8 mouse cellular contexts compared by ENCODE assay signal in the genomic region with DNA sequence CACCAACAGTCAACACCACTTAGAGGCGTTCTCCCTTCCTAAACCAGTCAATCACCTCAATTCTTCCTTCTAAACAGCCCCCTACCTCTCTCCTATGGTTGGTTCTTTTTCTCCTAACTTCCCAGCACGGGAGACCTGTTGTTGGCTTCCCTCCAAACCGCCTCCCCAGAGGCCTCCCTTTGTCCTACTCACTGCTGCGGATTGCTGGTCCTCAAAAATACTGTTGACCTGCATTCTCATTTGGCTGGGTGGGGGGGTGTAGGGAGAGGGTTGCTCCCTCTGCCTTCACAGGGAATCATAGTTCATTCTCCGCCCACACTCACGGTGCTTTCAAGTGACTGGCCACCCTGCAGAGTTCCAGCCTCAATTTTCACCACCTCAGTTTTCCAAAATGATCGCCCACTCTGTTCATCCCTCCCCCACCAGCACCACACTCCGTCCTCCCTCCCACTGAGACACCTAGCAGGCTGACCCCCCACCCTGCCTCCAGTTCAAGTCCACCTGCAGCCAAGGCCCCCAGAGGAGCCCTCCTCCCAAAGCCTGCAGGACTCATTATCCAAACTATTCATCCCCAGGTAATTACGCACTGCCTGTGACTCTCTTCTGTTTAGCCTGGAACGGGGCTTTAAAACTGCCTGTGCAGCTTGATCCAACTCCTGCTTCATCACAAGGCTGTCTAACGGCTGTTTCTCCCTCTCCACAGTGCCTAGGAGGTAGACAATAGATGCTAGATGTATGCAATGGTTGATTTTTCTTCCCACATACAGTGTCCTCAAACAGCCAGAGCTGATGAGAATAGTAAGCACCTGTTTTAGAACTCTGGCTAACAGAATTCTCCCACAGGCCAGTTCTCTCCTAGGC. TPM values are rescaled to one million over a fixed set of nuclear protein-coding genes. Genes with fewer than 3 reads are reported as not detected.
DNase-seq lines count a peak whose midpoint lies in the region; ATAC-seq and TF ChIP-seq lines count a peak whose summit lies in the region.

No protein-coding gene starts in this region.

- ATAC-seq in cerebellum, adult (ENCODE audit: insufficient number of reproducible peaks, low FRiP score, low TSS enrichment), result peak; percentile 4; the same call in 1 of the 2 replicates
- no peak for ATAC-seq in hindbrain, postnatal 0 days
- ATAC-seq in liver, embryonic 11.5 days (replicated peaks; ENCODE audit: low FRiP score), result no peak
- ATAC-seq in megakaryocyte-erythroid progenitor cell, adult 5-6 weeks (replicated peaks; ENCODE audit: low FRiP score, low TSS enrichment, poor library complexity, severe bottlenecking), result no peak

- peak overlapping the region; percentile 88 for H3K27ac ChIP-seq in forebrain, embryonic 10.5 days
- H3K27ac ChIP-seq in hindbrain, postnatal 0 days, result peak overlapping the region; percentile 79
- H3K27ac ChIP-seq in liver, embryonic 11.5 days (ENCODE audit: low read depth, low read length), result peak overlapping the region; percentile 13; the same call in 1 of the 2 replicates

- WGBS in forebrain, embryonic 10.5 days, result 7% methylated on average over 11 of the region's 11 CpGs
- 19% methylated on average over 11 of the region's 11 CpGs for WGBS in hindbrain, postnatal 0 days
- 32% methylated on average over 11 of the region's 11 CpGs for WGBS in liver, embryonic 11.5 days

- H3K27me3 ChIP-seq in forebrain, embryonic 10.5 days (ENCODE audit: poor library complexity, severe bottlenecking), result peaks cover 51% of the 10 kb centered on the region
- no peaks in the 10 kb centered on the region for H3K27me3 ChIP-seq in hindbrain, postnatal 0 days (ENCODE audit: insufficient read depth, low read length)
- H3K27me3 ChIP-seq in liver, embryonic 11.5 days (replicated peaks; ENCODE audit: control insufficient read depth, insufficient read depth, low read length), result peaks cover 41% of the 10 kb centered on the region

- H3K4me3 ChIP-seq in forebrain, embryonic 10.5 days, result peak overlapping the region; percentile 62
- peak overlapping the region; percentile 50; the same call in 1 of the 2 replicates for H3K4me3 ChIP-seq in hindbrain, postnatal 0 days (ENCODE audit: low read length)
- 0 out of 2 replicates have a peak overlapping the region, but pooled peaks have one; percentile 51 for H3K4me3 ChIP-seq in liver, embryonic 11.5 days (ENCODE audit: low read depth, low read length)

- H3K4me1 ChIP-seq in forebrain, embryonic 10.5 days, result peaks cover 67% of the 10 kb centered on the region
- H3K4me1 ChIP-seq in hindbrain, postnatal 0 days (ENCODE audit: insufficient read depth, low read length), result peaks cover 36% of the 10 kb centered on the region
- H3K4me1 ChIP-seq in liver, embryonic 11.5 days (replicated peaks; ENCODE audit: control insufficient read depth, insufficient read depth, low read length), result peaks cover 10% of the 10 kb centered on the region

- DNase-seq in cerebellum, postnatal 4 days (ENCODE audit: low spot score in 2 of 2), result no peak
- DNase-seq in ZHBTc4 (ENCODE audit: low read depth, low spot score), result peak; percentile 35
- DNase-seq in forebrain, embryonic 10.5 days (ENCODE audit: extremely low spot score, low spot score), result no peak
- DNase-seq in hindbrain, postnatal 0 days (ENCODE audit: low spot score), result peak; percentile 37
- DNase-seq in liver, embryonic 11.5 days (ENCODE audit: low spot score), result no peak
- DNase-seq in retina, embryonic 14.5 days (ENCODE audit: low spot score), result peak; percentile 84

- no peak for TF ChIP-seq CTCF in hindbrain, postnatal 0 days (IDR thresholded peaks at IDR 0.05; ENCODE audit: low read depth)

- peak overlapping the region; percentile 98 for H3K4me2 ChIP-seq in hindbrain, postnatal 0 days (ENCODE audit: low read depth, low read length)
- peak overlapping the region; percentile 62 for H3K4me2 ChIP-seq in liver, embryonic 11.5 days

- H3K9me3 ChIP-seq in forebrain, embryonic 10.5 days, result no peaks in the 10 kb centered on the region
- H3K9me3 ChIP-seq in hindbrain, postnatal 0 days (ENCODE audit: low read length), result no peaks in the 10 kb centered on the region
- no peaks in the 10 kb centered on the region for H3K9me3 ChIP-seq in liver, embryonic 11.5 days (ENCODE audit: control insufficient read depth, low read length)

- H3K9ac ChIP-seq in hindbrain, postnatal 0 days (replicated peaks; ENCODE audit: low read length), result peak overlapping the region; percentile 61; the same call in 1 of the 2 replicates
- H3K9ac ChIP-seq in liver, embryonic 11.5 days (ENCODE audit: low read depth, low read length), result peak overlapping the region; percentile 60

- H3K36me3 ChIP-seq in forebrain, embryonic 10.5 days (replicated peaks), result no peaks in the 10 kb centered on the region
- no peaks in the 10 kb centered on the region for H3K36me3 ChIP-seq in hindbrain, postnatal 0 days (ENCODE audit: insufficient read depth, low read length)
- no peaks in the 10 kb centered on the region for H3K36me3 ChIP-seq in liver, embryonic 11.5 days (ENCODE audit: control insufficient read depth, insufficient read depth, low read length)

RNA-seq across cellular contexts. Expression of a gene that starts 26.2 kb away (rescaled TPM):
- 19.9 and 21.2 TPM in 2 replicates for polyA plus RNA-seq in forebrain, embryonic 10.5 days (2016; fragmentation: Nextera tagmentation; extraction: Ambion mirVana)
- 12.5 and 14.3 TPM in 2 replicates for total RNA-seq in hindbrain, postnatal 0 days (2014; rRNA removed)
- polyA plus RNA-seq in hindbrain, postnatal 0 days (2015; fragmentation: Nextera tagmentation; extraction: Ambion mirVana), result 19.1 and 20.2 TPM in 2 replicates
- polyA plus RNA-seq in liver, embryonic 11.5 days (2014; fragmentation: Nextera tagmentation; extraction: Ambion mirVana), result 21.4 and 21.8 TPM in 2 replicates
- 16.0 and 28.8 TPM in 2 replicates for total RNA-seq in megakaryocyte-erythroid progenitor cell, adult 5-6 weeks (2014; fragmentation: Nextera tagmentation)
- 5.8 and 16.2 TPM in 2 replicates for total RNA-seq in megakaryocyte-erythroid progenitor cell, adult 5-6 weeks (2017)

RNA-seq across cellular contexts. Expression of a gene that starts 51.2 kb away (rescaled TPM):
- polyA plus RNA-seq in forebrain, embryonic 10.5 days (2016; fragmentation: Nextera tagmentation; extraction: Ambion mirVana), result 42.3 and 42.5 TPM in 2 replicates
- 64.5 and 64.7 TPM in 2 replicates for total RNA-seq in hindbrain, postnatal 0 days (2014; rRNA removed)
- 15.0 and 16.7 TPM in 2 replicates for polyA plus RNA-seq in hindbrain, postnatal 0 days (2015; fragmentation: Nextera tagmentation; extraction: Ambion mirVana)
- polyA plus RNA-seq in liver, embryonic 11.5 days (2014; fragmentation: Nextera tagmentation; extraction: Ambion mirVana), result 37.4 and 42.2 TPM in 2 replicates
- total RNA-seq in megakaryocyte-erythroid progenitor cell, adult 5-6 weeks (2014; fragmentation: Nextera tagmentation), result 54.7 and 56.7 TPM in 2 replicates
- 18.3 and 24.7 TPM in 2 replicates for total RNA-seq in megakaryocyte-erythroid progenitor cell, adult 5-6 weeks (2017)

Comparison
In these comparisons a context has a peak if more than half of its experiments do, and no peak if none do; other contexts are left out.
1. DNase-seq: peak in ZHBTc4 (single experiment), hindbrain, postnatal 0 days (single experiment) and retina, embryonic 14.5 days (single experiment); none in cerebellum, postnatal 4 days (0 of 2), forebrain, embryonic 10.5 days (single experiment) and liver, embryonic 11.5 days (single experiment).
2. H3K27ac ChIP-seq: peak in every context shown above with its lines; median percentile 88 in forebrain, embryonic 10.5 days; 79 in hindbrain, postnatal 0 days; 13 in liver, embryonic 11.5 days.
3. Peak in every context shown above with its lines, with median percentiles within 50 percentile points of each other: H3K4me3 ChIP-seq.